Mouse (Mus musculus): ENCODE results near the gene Nsun2. TPM values are rescaled to one million over a fixed set of nuclear protein-coding genes. Genes with fewer than 3 reads are reported as not detected.
"Not testable (repeated sequence)": the region's sequence is repeated elsewhere in the genome, so short reads cannot be mapped to it uniquely, and the experiment has no call there.

The Nsun2 gene
- polyA plus RNA-seq, 1 experiment from 2014 or later: 150 TPM

GRCm38 (mm10) chr13:69588263-69588662 lies 54.7 kb downstream of the Nsun2 start:
- H3K4me3 ChIP-seq: no peak overlapping the region
- H3K27ac ChIP-seq (replicated peaks): no peak overlapping the region
- no peak for DNase-seq (ENCODE audit: low spot score)
- no peaks in the 10 kb centered on the region for H3K27me3 ChIP-seq (ENCODE audit: low read depth, poor library complexity, severe bottlenecking)
- H3K36me3 ChIP-seq: 0 out of 2 replicates have a peak, but pooled peaks cover 2% of the 10 kb centered on the region
- H3K4me1 ChIP-seq: peaks cover 11% of the 10 kb centered on the region
- 78% methylated on average over 6 of the region's 6 CpGs for WGBS
- no peaks in the 10 kb centered on the region for H3K9me3 ChIP-seq (replicated peaks)

GRCm38 (mm10) chr13:69591338-69591737 lies 57.8 kb downstream of the Nsun2 start:
- no peaks in the 10 kb centered on the region for H3K27me3 ChIP-seq (ENCODE audit: low read depth, poor library complexity, severe bottlenecking)
- H3K27ac ChIP-seq (replicated peaks): no peak overlapping the region
- H3K36me3 ChIP-seq: 0 out of 2 replicates have a peak, but pooled peaks cover 2% of the 10 kb centered on the region
- 96% methylated on average over 5 of the region's 5 CpGs for WGBS
- no peak overlapping the region for H3K4me3 ChIP-seq
- peaks cover 5% of the 10 kb centered on the region for H3K4me1 ChIP-seq
- no peak for DNase-seq (ENCODE audit: low spot score)
- no peaks in the 10 kb centered on the region for H3K9me3 ChIP-seq (replicated peaks)

DNA sequence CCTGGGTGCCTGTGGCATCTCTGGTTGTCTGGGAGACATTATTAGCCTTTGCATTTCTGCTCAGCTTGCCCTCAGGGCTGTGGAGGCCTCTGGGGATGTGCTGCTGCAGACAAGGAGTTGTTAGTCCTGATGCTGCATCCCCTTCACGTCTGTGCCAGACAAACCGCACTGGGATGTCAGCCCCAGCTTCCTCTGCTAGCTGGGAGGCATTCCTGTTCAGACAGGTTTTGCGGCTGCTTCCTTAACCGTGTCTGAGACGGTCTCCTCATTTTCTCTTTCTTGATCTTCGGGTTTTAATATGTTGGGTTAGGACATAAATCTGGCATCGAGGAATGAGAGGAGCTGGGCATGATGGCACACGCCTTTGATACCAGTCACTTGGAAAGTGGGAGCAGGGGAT lies 58.7 kb downstream of the Nsun2 start:
- Histone ChIP-seq H3K36me3 (0 out of 2 replicates have a peak, but pooled peaks cover 2% of the 10 kb centered on the region), H3K27me3 (ENCODE audit: low read depth, poor library complexity, severe bottlenecking) (no peaks in the 10 kb centered on the region), H3K9me3 (replicated peaks) (no peaks in the 10 kb centered on the region), H3K27ac (replicated peaks) (no peak overlapping the region), H3K4me3 (no peak overlapping the region), H3K4me1 (no peaks in the 10 kb centered on the region)
- 90% methylated on average over 8 of the region's 8 CpGs for WGBS
- no peak for DNase-seq (ENCODE audit: low spot score)

- no peaks in the 10 kb centered on the region for H3K9me3 ChIP-seq (replicated peaks)
- DNase-seq (ENCODE audit: low spot score): no peak
- 89% methylated on average over 8 of the region's 8 CpGs for whole genome bisulfite sequencing
- H3K36me3 ChIP-seq: 0 out of 2 replicates have a peak, but pooled peaks cover 2% of the 10 kb centered on the region
- H3K4me1 ChIP-seq: no peaks in the 10 kb centered on the region
- H3K27ac ChIP-seq (replicated peaks): no peak overlapping the region
- no peaks in the 10 kb centered on the region for H3K27me3 ChIP-seq (ENCODE audit: low read depth, poor library complexity, severe bottlenecking)
- no peak overlapping the region for H3K4me3 ChIP-seq
These were observed 59.9 kb downstream of the Nsun2 start for GRCm38 (mm10) chr13:69593453-69593852.

GRCm38 (mm10) chr13:69594577-69595256 lies 61.2 kb downstream of the Nsun2 start:
- no peaks in the 10 kb centered on the region for H3K9me3 ChIP-seq (replicated peaks)
- no peak overlapping the region for H3K27ac ChIP-seq (replicated peaks)
- H3K4me3 ChIP-seq: no peak overlapping the region
- H3K4me1 ChIP-seq: no peaks in the 10 kb centered on the region
- no peaks in the 10 kb centered on the region for H3K27me3 ChIP-seq (ENCODE audit: low read depth, poor library complexity, severe bottlenecking)
- 88% methylated on average over 7 of the region's 7 CpGs for WGBS
- H3K36me3 ChIP-seq: 0 out of 2 replicates have a peak, but pooled peaks cover 2% of the 10 kb centered on the region
- no peak for DNase-seq (ENCODE audit: low spot score)

- Histone ChIP-seq H3K27me3 (ENCODE audit: low read depth, poor library complexity, severe bottlenecking) (no peaks in the 10 kb centered on the region), H3K9me3 (replicated peaks) (no peaks in the 10 kb centered on the region), H3K27ac (replicated peaks) (no peak overlapping the region), H3K36me3 (0 out of 2 replicates have a peak, but pooled peaks cover 2% of the 10 kb centered on the region), H3K4me1 (no peaks in the 10 kb centered on the region), H3K4me3 (no peak overlapping the region)
- DNase-seq (ENCODE audit: low spot score): no peak
- 93% methylated on average over 6 of the region's 6 CpGs for WGBS
These were observed 62.4 kb downstream of the Nsun2 start for GRCm38 (mm10) chr13:69595911-69596310.

- no peaks in the 10 kb centered on the region for H3K27me3 ChIP-seq (ENCODE audit: low read depth, poor library complexity, severe bottlenecking)
- no peak overlapping the region for H3K4me3 ChIP-seq
- 88% methylated on average over 2 of the region's 2 CpGs for WGBS
- H3K9me3 ChIP-seq (replicated peaks): no peaks in the 10 kb centered on the region
- H3K4me1 ChIP-seq: no peaks in the 10 kb centered on the region
- H3K36me3 ChIP-seq: 0 out of 2 replicates have a peak, but pooled peaks cover 2% of the 10 kb centered on the region
- no peak overlapping the region for H3K27ac ChIP-seq (replicated peaks)
- no peak for DNase-seq (ENCODE audit: low spot score)
These were observed 63.0 kb downstream of the Nsun2 start for GRCm38 (mm10) chr13:69596515-69596914.

DNA sequence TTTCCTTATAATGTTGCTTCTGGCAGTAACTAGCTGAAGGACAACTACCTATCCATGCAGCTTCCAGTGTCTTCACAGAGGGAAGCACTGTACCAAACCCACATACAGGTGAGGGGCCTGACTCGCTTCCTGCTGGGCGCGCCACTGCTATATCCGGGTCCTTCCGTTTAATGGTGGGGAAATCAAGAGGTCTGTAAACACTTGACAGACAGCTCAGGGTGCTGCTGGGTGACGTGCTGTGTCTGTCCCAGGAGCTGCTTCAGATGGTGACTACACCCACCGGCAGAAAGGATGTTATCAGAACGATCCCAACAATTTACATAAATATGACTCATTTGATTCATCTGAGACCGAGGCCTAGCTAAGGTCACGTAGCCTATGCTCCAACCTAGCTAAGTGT lies 65.3 kb downstream of the Nsun2 start:
- H3K4me3 ChIP-seq: no peak overlapping the region
- no peaks in the 10 kb centered on the region for H3K36me3 ChIP-seq
- H3K27ac ChIP-seq (replicated peaks): no peak overlapping the region
- no peaks in the 10 kb centered on the region for H3K9me3 ChIP-seq (replicated peaks)
- DNase-seq (ENCODE audit: low spot score): no peak
- H3K27me3 ChIP-seq (ENCODE audit: low read depth, poor library complexity, severe bottlenecking): no peaks in the 10 kb centered on the region
- H3K4me1 ChIP-seq: no peaks in the 10 kb centered on the region
- 94% methylated on average over 10 of the region's 10 CpGs for WGBS

- H3K27me3 ChIP-seq (ENCODE audit: low read depth, poor library complexity, severe bottlenecking); H3K4me1 ChIP-seq; H3K4me3 ChIP-seq; H3K36me3 ChIP-seq; H3K9me3 ChIP-seq (replicated peaks); H3K27ac ChIP-seq (replicated peaks); DNase-seq (ENCODE audit: low spot score): not testable (repeated sequence)
- 90% methylated on average over 5 of the region's 5 CpGs for WGBS
These were observed 67.3 kb downstream of the Nsun2 start for GRCm38 (mm10) chr13:69600863-69601262.

DNA sequence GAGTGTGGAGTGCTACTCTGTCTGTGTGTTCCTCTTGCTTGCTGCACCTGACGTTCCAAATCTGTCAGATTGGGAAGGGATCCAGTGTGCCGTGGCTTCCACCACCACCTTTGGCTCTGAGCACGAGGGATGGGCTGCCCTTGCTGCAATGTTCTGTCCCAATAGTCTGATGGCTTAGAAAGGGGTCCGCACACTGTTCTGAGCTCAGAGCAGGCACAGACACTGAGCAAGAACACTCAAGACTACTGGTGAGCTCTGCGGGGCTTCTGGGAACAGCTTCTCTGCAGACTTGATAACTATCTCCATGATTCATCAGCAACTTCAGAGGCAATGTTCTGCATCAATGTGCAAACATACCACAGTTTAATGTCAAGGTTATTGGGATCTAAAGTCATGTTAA lies 67.8 kb downstream of the Nsun2 start:
- Histone ChIP-seq H3K27ac (replicated peaks) (no peak overlapping the region), H3K9me3 (replicated peaks) (no peaks in the 10 kb centered on the region), H3K36me3 (no peaks in the 10 kb centered on the region), H3K4me3 (no peak overlapping the region), H3K27me3 (ENCODE audit: low read depth, poor library complexity, severe bottlenecking) (no peaks in the 10 kb centered on the region), H3K4me1 (no peaks in the 10 kb centered on the region)
- no peak for DNase-seq (ENCODE audit: low spot score)
- 88% methylated on average over 5 of the region's 5 CpGs for WGBS

DNA sequence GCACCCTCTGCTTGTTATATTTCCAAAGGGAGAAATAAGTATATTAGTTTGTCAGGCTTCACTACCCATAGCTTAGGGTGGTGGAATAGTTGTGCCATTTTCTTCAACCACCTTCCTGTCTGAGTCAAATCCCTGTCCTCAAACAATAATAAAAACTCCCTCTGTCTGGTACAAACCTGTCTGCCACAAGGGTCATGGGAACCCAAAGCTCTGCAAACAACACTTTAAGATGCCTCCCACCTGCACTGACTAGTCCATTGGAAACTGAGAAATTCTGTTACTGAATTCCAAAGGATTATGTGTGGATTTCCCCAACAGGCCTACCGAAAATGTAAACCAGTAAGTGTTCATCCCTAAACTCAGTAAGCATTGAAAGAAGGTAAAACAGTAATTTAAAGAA lies 71.1 kb downstream of the Nsun2 start:
- no peaks in the 10 kb centered on the region for H3K27me3 ChIP-seq (ENCODE audit: low read depth, poor library complexity, severe bottlenecking)
- H3K9me3 ChIP-seq (replicated peaks): no peaks in the 10 kb centered on the region
- H3K27ac ChIP-seq (replicated peaks): no peak overlapping the region
- no peaks in the 10 kb centered on the region for H3K36me3 ChIP-seq
- 88% methylated on average over 1 of the region's 1 CpGs for WGBS
- no peak for DNase-seq (ENCODE audit: low spot score)
- peaks cover 2% of the 10 kb centered on the region for H3K4me1 ChIP-seq
- H3K4me3 ChIP-seq: no peak overlapping the region

DNA sequence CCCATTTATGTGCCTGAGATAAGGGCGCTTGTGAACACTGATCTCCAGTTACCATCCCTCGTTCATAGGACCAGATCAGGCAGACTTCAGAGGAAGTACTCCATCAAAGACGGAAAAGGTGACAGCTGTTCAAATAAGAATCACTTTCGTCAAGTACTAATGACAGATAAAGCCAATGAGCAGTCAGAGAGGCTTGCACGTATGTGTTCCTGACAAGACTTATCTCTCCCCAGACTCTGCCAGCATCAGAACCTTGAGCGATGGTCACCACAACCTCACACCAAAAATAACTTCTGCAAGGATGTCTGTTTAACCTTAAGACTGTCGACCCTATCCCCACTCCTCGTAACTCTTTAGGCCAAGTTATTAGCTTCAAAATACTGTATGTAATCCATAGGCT lies 75.2 kb downstream of the Nsun2 start:
- H3K36me3 ChIP-seq: peaks cover 8% of the 10 kb centered on the region
- no peak for DNase-seq (ENCODE audit: low spot score)
- H3K4me1 ChIP-seq: peaks cover 29% of the 10 kb centered on the region
- H3K27me3 ChIP-seq (ENCODE audit: low read depth, poor library complexity, severe bottlenecking): no peaks in the 10 kb centered on the region
- no peaks in the 10 kb centered on the region for H3K9me3 ChIP-seq (replicated peaks)
- no peak overlapping the region for H3K27ac ChIP-seq (replicated peaks)
- 87% methylated on average over 8 of the region's 8 CpGs for WGBS
- no peak overlapping the region for H3K4me3 ChIP-seq

GRCm38 (mm10) chr13:69610751-69611397 lies 77.3 kb downstream of the Nsun2 start:
- Histone ChIP-seq H3K27me3 (ENCODE audit: low read depth, poor library complexity, severe bottlenecking) (no peaks in the 10 kb centered on the region), H3K4me3 (peak overlapping the region; percentile 97), H3K36me3 (peaks cover 29% of the 10 kb centered on the region), H3K4me1 (peaks cover 29% of the 10 kb centered on the region), H3K27ac (replicated peaks) (peak overlapping the region; percentile 81), H3K9me3 (replicated peaks) (no peaks in the 10 kb centered on the region)
- under 1% methylated on average over 40 of the region's 40 CpGs for WGBS
- DNase-seq (ENCODE audit: low spot score): no peak

All from midbrain, embryonic 10.5 days (tissue).